Mouse (Mus musculus): ENCODE data around the gene Sardh.

The Sardh gene

DNA sequence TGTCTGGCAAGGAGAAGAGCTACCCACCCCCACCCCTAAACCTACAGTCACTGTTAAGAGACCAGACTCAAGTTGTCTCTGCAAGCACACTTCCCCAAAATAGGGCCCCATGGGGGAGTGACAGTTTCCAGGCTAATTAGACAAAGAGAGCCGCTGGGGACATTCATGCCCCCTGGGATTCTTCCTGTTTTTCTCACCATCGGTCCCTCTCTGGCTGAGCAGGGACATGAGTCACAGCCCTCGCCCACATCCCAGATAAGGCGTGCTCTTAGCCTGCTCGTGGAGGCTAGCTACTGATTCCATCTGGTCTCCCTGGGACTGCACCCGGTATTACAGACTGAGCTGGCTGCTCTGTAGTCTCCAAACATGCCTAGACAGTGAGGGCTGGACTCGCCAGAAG lies 15.8 kb downstream of the Sardh start:
- in situ Hi-C loops (cut with MboI; ENCODE audit: low pct_unique_long_range_greater_than_20kb in 1 of 2, low sequenced_read_pairs in 2 of 2, unreplicated experiment in 1 of 2): loop anchor here in 1 of 2 experiments (5.0 to 10.0 kb wide), 3 partner anchors 155 to 588 kb away; partner anchors contain the start of gene Adamtsl2

GRCm38 (mm10) chr2:27229481-27230105 lies 18.5 kb downstream of the Sardh start:
- in situ Hi-C loops (cut with MboI; ENCODE audit: low pct_unique_long_range_greater_than_20kb in 1 of 2, low sequenced_read_pairs in 2 of 2, unreplicated experiment in 1 of 2): loop anchor here in 1 of 2 experiments (5.0 to 10.0 kb wide), 3 partner anchors 152 to 585 kb away; partner anchors contain the start of gene Adamtsl2

DNA sequence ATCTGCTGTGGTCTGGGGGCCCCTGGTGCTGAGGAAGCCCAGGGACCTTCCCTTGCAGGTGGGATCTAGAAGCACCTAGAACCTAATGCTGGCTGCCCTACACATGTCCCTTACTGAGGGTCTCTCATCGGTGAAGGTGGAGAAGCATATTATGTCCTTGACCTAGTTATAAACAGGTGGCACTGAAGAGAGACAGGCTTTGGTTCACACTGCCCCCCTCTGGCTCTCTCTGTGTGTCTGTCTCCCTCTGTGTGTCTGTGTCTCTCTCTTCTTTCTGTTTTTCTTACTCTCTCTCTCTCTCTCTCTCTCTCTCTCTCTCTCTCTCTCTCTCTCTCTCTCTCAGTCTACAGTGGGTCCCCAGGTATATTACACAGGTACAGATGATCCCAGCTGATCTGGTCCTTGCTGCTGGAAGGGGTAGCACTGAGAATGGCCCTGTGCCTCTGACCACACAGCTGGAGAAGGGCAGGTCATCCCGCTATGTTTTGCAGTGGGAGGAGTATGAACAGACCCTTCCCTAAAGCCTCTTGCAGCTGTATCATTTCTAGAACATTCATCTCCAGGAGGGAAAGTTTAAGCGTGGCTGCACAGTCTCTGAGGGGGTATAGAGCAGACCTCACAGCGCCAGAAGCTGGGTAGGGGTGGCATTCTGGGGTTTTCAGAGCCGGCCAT lies 19.2 kb downstream of the Sardh start:
- in situ Hi-C loops (cut with MboI; ENCODE audit: low pct_unique_long_range_greater_than_20kb in 1 of 2, low sequenced_read_pairs in 2 of 2, unreplicated experiment in 1 of 2): no loop called here

GRCm38 (mm10) chr2:27226572-27226971 lies 21.6 kb downstream of the Sardh start:
- in situ Hi-C loops (cut with MboI; ENCODE audit: low pct_unique_long_range_greater_than_20kb in 1 of 2, low sequenced_read_pairs in 2 of 2, unreplicated experiment in 1 of 2): no loop called here

DNA sequence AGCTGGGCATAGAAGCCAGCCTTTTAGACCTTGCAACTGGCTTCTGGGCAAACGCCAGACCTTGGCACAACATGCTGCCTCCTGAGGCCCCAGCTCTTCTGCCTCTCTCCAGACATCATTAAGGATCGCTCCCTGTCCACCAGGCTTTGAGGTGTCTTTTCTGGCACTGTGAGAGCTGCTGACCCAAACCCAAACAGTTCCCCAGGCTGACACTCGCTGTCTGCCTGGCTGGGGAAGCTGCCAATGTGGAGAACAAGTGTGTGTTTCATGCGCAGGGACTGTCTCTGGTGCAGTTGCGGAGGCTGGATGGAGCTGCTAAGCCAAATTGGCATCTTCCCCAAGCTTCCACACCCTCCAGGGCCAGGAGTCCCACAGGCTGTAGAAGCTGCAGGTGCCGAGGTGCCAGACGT lies 25.1 kb downstream of the Sardh start:
- in situ Hi-C loops (cut with MboI; ENCODE audit: low pct_unique_long_range_greater_than_20kb in 1 of 2, low sequenced_read_pairs in 2 of 2, unreplicated experiment in 1 of 2): no loop called here

DNA sequence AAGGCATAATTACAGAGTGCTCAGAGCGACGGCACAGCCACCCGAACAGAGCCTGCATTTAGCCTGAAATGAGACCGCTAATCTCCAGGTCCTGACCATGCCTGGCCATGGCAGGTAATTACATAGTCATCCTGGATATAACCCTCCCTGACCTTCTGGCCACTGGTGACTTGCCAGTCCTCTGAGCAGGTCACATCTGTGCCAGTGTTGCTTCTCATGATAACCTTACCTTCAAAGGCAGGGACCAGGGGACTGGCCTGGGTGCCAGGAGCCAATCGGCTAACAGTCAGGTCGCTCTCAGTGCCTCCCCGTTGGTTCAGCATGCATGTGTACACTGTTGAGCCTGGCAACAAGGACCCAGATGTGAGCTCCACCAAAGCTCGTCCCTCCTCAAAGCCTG lies 29.6 kb downstream of the Sardh start:
- in situ Hi-C loops (cut with MboI; ENCODE audit: low pct_unique_long_range_greater_than_20kb in 1 of 2, low sequenced_read_pairs in 2 of 2, unreplicated experiment in 1 of 2): no loop called here

DNA sequence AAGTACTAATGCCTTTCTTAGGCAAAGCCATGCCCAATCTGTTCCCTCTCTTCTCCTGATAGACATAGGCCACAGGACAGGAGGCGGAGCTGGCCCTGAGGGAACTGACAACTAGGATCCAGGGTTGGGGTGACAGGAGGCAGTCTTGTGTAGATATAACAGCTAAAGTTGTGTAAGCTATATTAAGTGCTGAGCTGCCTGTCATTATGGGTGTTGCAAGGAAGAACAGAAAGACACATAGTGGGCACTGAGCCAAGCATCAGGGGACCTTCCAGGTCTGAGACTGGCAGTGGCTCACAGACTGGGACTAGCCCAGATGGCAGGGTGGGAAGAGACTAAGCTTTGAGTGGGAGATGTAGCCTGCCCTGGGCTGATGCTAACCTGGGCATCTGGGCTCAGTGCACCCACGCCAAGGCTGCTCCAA lies 30.0 kb downstream of the Sardh start:
- in situ Hi-C loops (cut with MboI; ENCODE audit: low pct_unique_long_range_greater_than_20kb in 1 of 2, low sequenced_read_pairs in 2 of 2, unreplicated experiment in 1 of 2): no loop called here

DNA sequence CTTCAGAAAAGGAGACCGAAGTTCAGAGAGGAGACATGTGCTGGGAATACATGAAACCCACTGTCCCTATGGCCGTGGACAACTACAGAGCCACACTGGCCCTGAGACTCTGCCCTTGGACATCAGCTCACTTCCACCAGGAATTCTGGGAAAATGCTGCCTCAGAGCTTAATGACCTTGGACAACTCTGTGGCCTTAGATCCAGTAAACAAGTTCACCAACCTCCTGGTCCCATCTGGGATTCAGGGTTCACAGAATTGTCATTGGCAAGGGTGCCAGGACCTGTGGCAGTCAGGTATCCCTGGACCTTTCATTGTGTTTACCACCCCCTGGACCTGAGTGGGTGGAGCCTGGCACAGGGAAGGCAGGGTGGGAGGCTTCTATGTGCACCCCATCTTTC lies 32.6 kb downstream of the Sardh start:
- in situ Hi-C loops (cut with MboI; ENCODE audit: low pct_unique_long_range_greater_than_20kb in 1 of 2, low sequenced_read_pairs in 2 of 2, unreplicated experiment in 1 of 2): no loop called here

DNA sequence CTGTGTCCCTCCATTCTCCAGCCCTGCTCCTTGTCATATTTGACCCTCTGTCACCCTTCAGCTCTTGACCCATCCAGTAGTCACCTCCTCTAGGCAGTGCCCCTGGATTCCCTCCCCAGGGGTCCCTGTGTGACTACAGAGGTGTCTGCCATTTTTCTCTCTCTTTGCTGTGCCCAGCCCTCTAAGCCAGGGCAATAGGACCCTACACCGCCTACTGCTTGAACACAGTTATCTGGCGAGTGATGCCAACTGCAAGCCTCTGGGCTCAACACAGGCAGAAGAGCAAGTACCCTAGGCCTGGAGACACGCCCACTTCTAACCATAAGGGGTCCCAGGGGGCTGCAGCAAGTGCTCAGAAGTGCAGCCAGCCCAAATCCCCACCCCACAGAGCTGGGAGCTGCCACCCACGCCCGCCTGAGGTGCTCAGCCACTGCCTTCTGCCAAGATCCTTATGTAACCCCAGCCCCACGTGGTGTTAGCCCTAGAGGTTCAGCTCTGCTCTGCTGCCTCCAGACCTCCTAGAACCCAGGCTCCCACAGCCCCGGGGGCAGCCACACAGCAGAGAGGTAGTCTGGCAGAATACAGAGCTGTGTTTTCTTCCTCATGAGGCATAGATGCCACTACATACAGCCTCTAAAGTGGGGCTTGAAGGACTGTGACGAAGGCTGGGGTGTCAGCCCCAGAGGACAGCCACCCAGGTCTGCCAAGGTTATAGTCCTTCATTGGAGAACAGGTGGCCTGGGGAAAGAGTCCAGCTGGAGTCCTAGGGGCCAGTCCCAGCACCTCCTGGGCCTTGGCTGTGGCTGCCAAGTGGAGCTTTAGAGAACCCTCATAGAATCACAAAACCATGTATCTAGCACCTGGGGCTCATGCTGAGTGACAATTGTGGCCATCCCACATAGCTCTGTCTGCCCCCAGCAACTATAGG lies 35.9 kb downstream of the Sardh start:
- in situ Hi-C loops (cut with MboI; ENCODE audit: low pct_unique_long_range_greater_than_20kb in 1 of 2, low sequenced_read_pairs in 2 of 2, unreplicated experiment in 1 of 2): no loop called here

DNA sequence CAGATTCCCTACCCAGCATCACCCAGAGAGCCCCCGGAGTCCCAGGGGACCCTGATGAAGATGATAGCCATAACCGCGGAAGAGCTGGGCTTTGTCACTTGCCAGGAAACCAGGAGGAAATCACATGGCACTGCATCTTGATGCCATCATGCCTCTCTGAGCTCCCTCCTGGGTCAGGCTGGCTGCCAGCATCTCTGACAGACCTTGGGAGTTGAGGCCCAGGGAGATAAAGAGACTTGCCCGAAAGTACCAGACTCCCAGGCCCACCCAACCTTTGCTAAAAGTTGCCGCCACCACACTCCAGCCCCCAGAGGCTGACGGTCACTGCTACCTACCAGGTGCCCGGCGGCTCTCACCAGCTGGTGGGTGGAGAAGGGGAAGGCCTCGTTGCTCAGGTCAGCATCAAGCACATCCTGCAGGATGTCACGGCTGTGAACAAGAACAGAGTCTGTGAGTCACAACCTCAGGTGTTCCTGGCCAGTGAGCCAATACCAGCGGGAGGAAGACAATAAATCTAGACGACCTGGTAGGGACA lies 37.4 kb downstream of the Sardh start:
- in situ Hi-C loops (cut with MboI; ENCODE audit: low pct_unique_long_range_greater_than_20kb in 1 of 2, low sequenced_read_pairs in 2 of 2, unreplicated experiment in 1 of 2): no loop called here

- in situ Hi-C loops (cut with MboI; ENCODE audit: low pct_unique_long_range_greater_than_20kb in 1 of 2, low sequenced_read_pairs in 2 of 2, unreplicated experiment in 1 of 2): no loop called here
Observed at GRCm38 (mm10) chr2:27210255-27210654, 37.9 kb downstream of the Sardh start.

GRCm38 (mm10) chr2:27209816-27210215 lies 38.3 kb downstream of the Sardh start:
- in situ Hi-C loops (cut with MboI; ENCODE audit: low pct_unique_long_range_greater_than_20kb in 1 of 2, low sequenced_read_pairs in 2 of 2, unreplicated experiment in 1 of 2): no loop called here

DNA sequence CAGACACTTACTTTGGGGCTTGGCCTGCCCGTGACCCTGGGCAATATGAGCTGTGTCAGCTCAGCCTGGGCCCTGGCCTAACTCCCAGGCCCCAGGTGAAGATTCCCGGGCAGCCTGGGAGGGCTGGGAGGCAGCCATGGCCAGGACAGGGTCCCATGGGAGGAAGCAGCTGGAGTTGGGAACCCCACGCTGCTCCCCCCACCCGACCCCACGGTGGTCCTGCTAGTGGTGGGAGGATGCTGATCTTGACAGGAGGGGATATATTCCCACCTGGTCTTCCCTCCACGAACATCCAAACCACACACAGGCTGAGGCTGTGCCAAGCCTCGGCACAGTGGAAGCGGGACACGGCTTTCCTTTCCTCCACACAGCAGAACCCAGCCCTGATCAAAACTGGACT lies 38.8 kb downstream of the Sardh start:
- in situ Hi-C loops (cut with MboI; ENCODE audit: low pct_unique_long_range_greater_than_20kb in 1 of 2, low sequenced_read_pairs in 2 of 2, unreplicated experiment in 1 of 2): no loop called here

DNA sequence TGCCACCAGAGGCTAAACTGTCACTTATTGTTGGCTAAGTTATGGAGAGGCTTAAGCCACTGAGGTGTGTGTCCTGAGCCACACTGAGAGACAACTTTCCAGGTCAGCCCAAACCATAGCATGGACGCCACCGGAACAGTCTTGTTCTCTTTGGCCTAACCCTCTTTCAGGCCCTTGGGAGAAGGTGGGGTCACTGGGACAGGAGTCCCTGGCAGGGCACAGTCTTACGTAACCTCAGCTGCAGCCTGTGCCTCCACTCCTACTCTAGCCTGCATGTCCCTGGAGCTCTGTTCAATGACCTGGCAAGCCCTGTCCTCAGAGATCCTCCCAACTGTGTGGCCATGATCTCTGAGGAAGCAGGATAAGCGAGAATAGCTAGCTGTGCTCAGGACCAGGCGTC lies 41.0 kb downstream of the Sardh start:
- in situ Hi-C loops (cut with MboI; ENCODE audit: low pct_unique_long_range_greater_than_20kb in 1 of 2, low sequenced_read_pairs in 2 of 2, unreplicated experiment in 1 of 2): no loop called here

GRCm38 (mm10) chr2:27206128-27206797 lies 41.9 kb downstream of the Sardh start:
- in situ Hi-C loops (cut with MboI; ENCODE audit: low pct_unique_long_range_greater_than_20kb in 1 of 2, low sequenced_read_pairs in 2 of 2, unreplicated experiment in 1 of 2): no loop called here

DNA sequence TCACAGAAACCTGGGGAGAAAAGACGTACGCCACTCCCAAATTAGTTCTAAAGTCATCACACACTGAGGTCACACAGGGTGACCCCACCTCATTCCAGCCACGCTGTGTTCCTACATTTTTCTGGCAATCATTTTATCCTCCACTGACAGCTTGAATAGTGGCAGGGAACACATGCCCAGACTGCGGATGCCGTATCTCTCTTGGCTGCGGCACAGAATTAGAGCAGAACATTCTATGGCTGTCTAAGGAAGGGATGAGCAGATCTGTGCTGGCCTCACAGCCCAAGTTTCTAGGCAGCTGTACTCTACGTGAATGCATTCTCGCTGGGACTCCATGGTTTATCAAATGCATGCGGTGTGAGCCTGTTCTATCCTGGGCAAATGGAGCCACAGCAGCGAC lies 42.5 kb downstream of the Sardh start:
- in situ Hi-C loops (cut with MboI; ENCODE audit: low pct_unique_long_range_greater_than_20kb in 1 of 2, low sequenced_read_pairs in 2 of 2, unreplicated experiment in 1 of 2): no loop called here

DNA sequence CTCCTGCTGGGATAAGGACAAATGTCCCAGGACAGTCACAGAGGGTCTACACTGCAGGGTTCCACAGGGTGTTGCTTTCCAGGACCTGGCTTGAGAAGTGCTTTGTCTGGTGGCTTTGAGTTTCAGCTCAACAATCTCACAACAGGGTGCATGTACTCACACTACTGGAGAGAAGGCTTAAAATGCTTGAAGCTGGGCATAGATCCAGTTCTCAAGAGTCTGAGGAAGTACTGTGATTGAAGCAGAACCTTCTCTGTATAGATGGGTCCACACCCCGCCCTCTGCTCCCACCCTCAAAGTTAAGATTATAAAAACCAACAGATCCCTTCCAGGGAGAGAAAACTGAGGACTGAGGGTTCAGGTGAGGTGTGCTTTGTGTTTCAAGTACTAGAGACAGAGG lies 47.6 kb downstream of the Sardh start:
- in situ Hi-C loops (cut with MboI; ENCODE audit: low pct_unique_long_range_greater_than_20kb in 1 of 2, low sequenced_read_pairs in 2 of 2, unreplicated experiment in 1 of 2): no loop called here

DNA sequence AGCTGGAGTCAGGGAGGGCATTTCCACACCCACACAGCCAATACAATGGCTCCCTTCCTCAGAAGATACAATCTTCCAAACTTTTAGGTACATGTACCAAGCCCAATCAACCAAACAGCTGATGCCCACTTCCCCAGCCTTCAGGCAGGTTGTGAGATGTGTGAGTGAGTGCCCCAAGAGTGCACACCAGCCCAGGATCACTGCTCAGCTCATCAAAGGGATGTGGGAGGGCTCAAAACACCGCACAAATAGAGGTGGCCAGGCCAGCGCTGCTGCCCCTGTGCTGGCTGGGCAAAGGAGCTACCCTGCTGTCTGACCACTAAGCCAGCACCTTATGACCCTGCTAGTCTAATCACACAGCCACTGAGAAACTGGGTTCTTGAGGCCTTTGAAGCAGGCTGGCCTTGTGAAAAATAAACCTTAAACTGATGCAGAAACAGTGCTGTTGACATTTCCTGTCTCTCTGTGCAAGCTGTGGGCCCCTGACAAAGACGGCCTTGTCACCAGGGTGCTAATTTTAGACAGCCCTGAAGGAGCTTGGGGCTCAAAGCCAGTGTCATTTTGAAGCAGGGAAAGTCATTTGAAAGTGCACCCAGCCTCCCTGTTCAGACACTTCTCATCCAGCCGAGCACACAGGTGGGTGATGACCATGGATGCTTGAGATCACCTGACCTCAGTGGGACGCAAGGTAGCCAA lies 49.4 kb downstream of the Sardh start:
- in situ Hi-C loops (cut with MboI; ENCODE audit: low pct_unique_long_range_greater_than_20kb in 1 of 2, low sequenced_read_pairs in 2 of 2, unreplicated experiment in 1 of 2): no loop called here
